Mouse (Mus musculus): ENCODE results near the gene Traf3ip1. TPM values are rescaled to one million over a fixed set of nuclear protein-coding genes. Genes with fewer than 3 reads are reported as not detected.

The Traf3ip1 gene
- total RNA-seq (2023), result 1.1 and 1.6 TPM in 2 replicates

DNA sequence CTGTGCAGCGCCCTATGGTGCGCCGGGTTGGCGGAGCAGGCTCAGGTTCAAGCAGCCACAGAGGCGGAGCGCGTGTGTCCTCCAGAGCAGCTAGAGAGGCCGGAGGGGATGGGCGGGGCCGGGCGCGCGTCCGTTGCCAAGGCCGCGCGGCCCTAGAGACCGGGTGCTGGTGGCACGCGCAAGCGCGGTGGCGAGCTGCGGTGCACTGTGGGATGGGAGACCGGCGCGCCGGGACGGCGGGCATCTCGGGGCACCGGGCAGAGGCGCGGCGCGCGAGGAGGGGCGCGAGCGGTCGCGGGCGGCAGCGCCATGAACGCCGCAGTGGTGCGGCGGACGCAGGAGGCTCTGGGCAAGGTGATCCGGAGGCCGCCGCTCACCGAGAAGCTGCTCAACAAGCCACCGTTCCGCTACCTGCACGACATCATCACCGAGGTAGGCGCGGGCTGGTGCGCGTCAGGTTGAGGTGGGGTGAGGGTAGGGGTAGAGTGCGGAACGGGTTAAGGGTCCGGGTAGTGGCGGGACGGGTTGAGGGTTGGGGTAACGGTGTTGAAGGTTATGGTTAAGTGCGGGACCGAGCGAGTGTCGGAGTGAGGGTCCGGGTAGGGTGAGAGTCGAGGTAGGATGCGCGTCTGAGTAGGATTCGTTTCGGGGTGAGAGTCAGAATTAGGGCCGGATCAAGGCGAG is at the start of gene Traf3ip1:
TSS of gene Traf3ip1 (plus strand) at position 191 of the 684 bp plus-strand sequence.

DNA sequence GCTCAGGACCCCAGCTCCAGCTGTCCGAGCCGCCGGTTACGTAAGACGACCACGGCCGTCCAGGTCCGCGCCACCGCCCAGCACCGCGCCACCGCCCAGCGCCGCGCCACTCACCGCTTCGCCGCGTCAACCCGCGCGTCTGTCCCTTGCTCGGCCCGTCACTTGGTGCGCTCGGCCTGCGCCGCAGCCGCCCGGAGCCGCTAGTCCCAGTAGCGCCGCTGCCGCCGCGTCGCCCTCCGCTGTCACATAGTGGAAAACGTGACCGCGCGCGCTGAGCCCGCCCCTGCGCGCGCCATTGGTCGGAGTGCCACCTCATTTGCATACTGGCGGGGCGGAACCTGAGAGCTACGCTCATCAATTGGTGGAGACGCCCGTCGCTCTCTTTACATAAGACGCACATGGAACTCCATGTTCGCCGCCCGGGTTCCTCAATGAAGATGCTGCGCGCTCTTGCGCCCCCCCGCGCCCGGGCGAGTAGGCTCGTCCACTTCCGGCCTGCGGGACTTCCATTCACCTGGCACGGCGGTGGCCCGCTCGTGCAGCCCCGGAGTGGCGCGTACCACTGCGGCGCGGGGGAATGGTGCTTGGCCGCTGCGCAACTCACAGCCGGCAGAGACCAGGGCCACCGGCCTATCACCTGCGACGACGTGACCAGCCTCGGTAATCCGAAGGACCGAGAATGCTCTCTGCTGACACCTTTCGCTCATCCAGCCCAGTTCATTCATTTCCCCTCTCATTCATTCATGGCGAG is 35.2 kb upstream of the Traf3ip1 start, which contains the start of gene Per2:
TSS of gene Per2 (minus strand) at position 266 of the 751 bp plus-strand sequence.

DNA sequence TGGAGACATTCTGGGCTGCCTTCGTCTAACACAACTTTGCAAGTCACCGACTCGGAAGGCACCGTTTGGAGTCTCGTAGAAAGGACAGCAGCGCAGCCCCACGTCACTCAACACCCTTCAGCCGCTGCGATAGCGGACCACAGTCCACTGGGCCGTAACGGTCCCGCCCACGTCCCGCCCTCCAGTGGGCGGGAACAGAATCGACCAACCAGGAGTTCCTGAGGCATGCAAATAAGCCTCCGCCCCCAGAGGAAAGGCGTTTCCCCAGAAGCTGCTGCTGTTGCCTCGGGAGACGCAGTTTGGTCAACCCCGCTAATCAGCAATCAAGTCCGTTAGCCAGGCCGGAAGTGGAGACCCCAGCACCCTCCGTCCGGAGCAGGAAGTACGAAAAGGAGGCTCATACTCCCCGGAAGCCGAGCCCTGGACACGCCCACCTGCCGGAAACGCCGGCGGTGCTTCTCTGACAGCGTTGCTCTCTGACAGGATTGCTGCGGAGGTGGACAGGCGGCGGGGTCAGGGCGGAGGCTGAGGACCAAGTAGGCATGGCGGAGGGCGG is 45.9 kb downstream of the Traf3ip1 start, which contains the start of gene Asb1:
TSS of gene Asb1 (plus strand) at position 274 of the 556 bp plus-strand sequence.

Other genes with a start within 250 kb of the Traf3ip1 start
- gene Ube2f, start 244.3 kb upstream of the Traf3ip1 start, total RNA-seq (2023), result 67.0 and 93.4 TPM in 2 replicates
- gene Scly, start 196.3 kb upstream of the Traf3ip1 start, total RNA-seq (2023), result 13.1 and 13.8 TPM in 2 replicates
- gene Espnl, start 172.6 kb upstream of the Traf3ip1 start, total RNA-seq (2023), result 0.09 TPM in 1 of 2 replicates, not detected in the other
- gene Klhl30, start 143.6 kb upstream of the Traf3ip1 start, total RNA-seq (2023), result not detected in 2 replicates
- gene Erfe, start 128.2 kb upstream of the Traf3ip1 start, total RNA-seq (2023), result 0.23 and 0.32 TPM in 2 replicates
- 57.4 and 80.4 TPM in 2 replicates for gene Ilkap, start 95.8 kb upstream of the Traf3ip1 start, total RNA-seq (2023)
- 19.6 and 19.8 TPM in 2 replicates for gene Hes6, start 80.6 kb upstream of the Traf3ip1 start, total RNA-seq (2023)
- gene Per2, start 35.3 kb upstream of the Traf3ip1 start, total RNA-seq (2023), result 120 and 222 TPM in 2 replicates
- gene Asb1, start 45.9 kb downstream of the Traf3ip1 start, total RNA-seq (2023), result 9.7 and 14.3 TPM in 2 replicates